Mouse (Mus musculus) embryonic fibroblast, embryonic 13.5 days (primary cell): ENCODE results near the gene Snx10.

Experiments
- CTCF ChIP-seq: IDR thresholded peaks from 2 replicates; pipeline ENCODE4 v1.5.1; 2011; ENCODE audit warnings: mild to moderate bottlenecking, control low read depth, low read length, moderate library complexity, borderline replicate concordance; ENCODE audit not compliant: insufficient read depth
- POLR2A ChIP-seq: IDR thresholded peaks from 2 replicates; pipeline ENCODE4 v1.6.1; 2011; ENCODE audit warnings: low read depth, mild to moderate bottlenecking, control low read depth, low read length, moderate library complexity

DNA sequence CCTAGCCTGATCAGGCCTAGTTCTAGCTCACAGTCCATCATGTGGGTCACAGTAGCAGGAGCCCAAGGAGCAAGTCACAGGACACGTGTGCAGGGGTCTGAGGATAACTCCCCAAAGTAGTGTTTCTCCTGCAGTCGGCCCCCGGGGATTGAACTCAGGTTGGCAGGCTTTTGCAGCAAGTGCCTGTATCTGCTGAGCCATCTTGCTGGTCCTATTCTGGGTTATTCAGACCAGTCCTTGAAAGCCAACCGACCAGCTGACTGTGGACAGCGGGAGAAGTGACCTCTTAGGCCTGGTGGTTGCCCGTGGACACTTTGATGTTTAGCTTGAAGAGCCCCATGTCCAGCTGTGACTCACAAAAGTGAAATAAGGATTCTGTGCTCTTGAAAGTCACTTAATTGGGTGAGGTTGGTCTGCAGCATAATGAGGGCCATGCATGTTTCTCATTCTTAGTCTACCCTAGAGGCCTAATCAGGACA is 20.0 kb downstream of the Snx10 start:
- no peak for TF ChIP-seq POLR2A
- no peak for TF ChIP-seq CTCF
